Mouse (Mus musculus): ENCODE data around the gene Rnf227. TPM values are rescaled to one million over a fixed set of nuclear protein-coding genes. Genes with fewer than 3 reads are reported as not detected.

Gene Rnf227
- total and polyA plus RNA-seq, 3 experiments = 0.21 to 0.30 TPM; not detected in 1

- DNase-seq (ENCODE audit: extremely low read depth) = peak; percentile 23
- Histone ChIP-seq H3K27me3 (replicated peaks) (no peaks in the 10 kb centered on the region), H3K79me2 (replicated peaks; ENCODE audit: control insufficient read depth, extremely low read depth, insufficient read depth, poor library complexity, severe bottlenecking) (peaks cover 3% of the 10 kb centered on the region; the same call in 1 of the 2 replicates), H3K9me3 (replicated peaks; ENCODE audit: low read length) (no peaks in the 10 kb centered on the region), H3K4me1 (ENCODE audit: control insufficient read depth in 1 of 2, insufficient read depth in 2 of 2) (peaks cover 7 to 36% of the 10 kb centered on the region in 2 experiments), H3K4me3 (replicated peaks in 1 of 3; ENCODE audit: low read depth in 2 of 3, low read length in 2 of 3, poor library complexity in 1 of 3) (peak overlapping the region; percentile 76 to 84 (median 78)), H3K36me3 (replicated peaks in 1 of 2; ENCODE audit: control insufficient read depth in 1 of 2, insufficient read depth in 1 of 2, low read length in 1 of 2) (peaks cover 5 to 39% of the 10 kb centered on the region in 2 experiments), H3K4me2 (ENCODE audit: insufficient read depth, low read depth, poor library complexity, severe bottlenecking) (peak overlapping the region; percentile 96), H3K9ac (ENCODE audit: insufficient read depth, low read depth) (peak overlapping the region; percentile 100), H3K27ac (ENCODE audit: insufficient read depth, low read depth) (peak overlapping the region; percentile 49)
- in situ Hi-C loops (cut with MboI; ENCODE audit: low pct_ligation_motif_present, low pct_unique_long_range_greater_than_20kb, low sequenced_read_pairs) = loop anchor here (5.0 kb wide), 2 partner anchors 36 to 101 kb away; no protein-coding TSS in a partner anchor
- dilution Hi-C loops (cut with MboI; ENCODE audit: extremely low pct_ligation_motif_present, extremely low pct_unique_long_range_greater_than_20kb, low sequenced_read_pairs) = no loop called here
- TF ChIP-seq ZNF384 (IDR thresholded peaks at IDR 0.05; ENCODE audit: low read depth, low read length) (peak; percentile 79), KAT2A (IDR thresholded peaks at IDR 0.05; ENCODE audit: insufficient replicate concordance, low read length) (no peak), POLR2A (IDR thresholded peaks at IDR 0.05; ENCODE audit: low read depth, low read length) (peak; percentile 26; the same call in 1 of the 2 replicates), ZMIZ1 (IDR thresholded peaks at IDR 0.05; ENCODE audit: low read depth, low read length) (no peak), NRF1 (IDR thresholded peaks at IDR 0.05; ENCODE audit: low read depth, low read length) (peak; percentile 58; the same call in 1 of the 2 replicates), ETS1 (conservative IDR thresholded peaks at IDR 0.05; ENCODE audit: low read depth, low read length) (no peak), EP300 (IDR thresholded peaks at IDR 0.05; ENCODE audit: low read length) (no peak), RCOR1 (conservative IDR thresholded peaks at IDR 0.05; ENCODE audit: low read depth, low read length) (no peak), CHD2 (IDR thresholded peaks at IDR 0.05; ENCODE audit: low read length) (peak; percentile 94), SIN3A (IDR thresholded peaks at IDR 0.05; ENCODE audit: low read length) (peak; percentile 57; the same call in 1 of the 2 replicates), USF1 (IDR thresholded peaks at IDR 0.05; ENCODE audit: low read depth, low read length) (no peak), MAX (IDR thresholded peaks at IDR 0.05; ENCODE audit: low read length) (no peak), JUND (conservative IDR thresholded peaks at IDR 0.05; ENCODE audit: low read depth, low read length) (no peak), ELF1 (IDR thresholded peaks at IDR 0.05; ENCODE audit: low read depth, low read length) (peak; percentile 25; the same call in 1 of the 2 replicates), MXI1 (IDR thresholded peaks at IDR 0.05; ENCODE audit: low read depth, low read length) (no peak)
Observed at GRCm38 (mm10) chr11:69368356-69369214, 28.3 kb downstream of the Rnf227 start.

DNA sequence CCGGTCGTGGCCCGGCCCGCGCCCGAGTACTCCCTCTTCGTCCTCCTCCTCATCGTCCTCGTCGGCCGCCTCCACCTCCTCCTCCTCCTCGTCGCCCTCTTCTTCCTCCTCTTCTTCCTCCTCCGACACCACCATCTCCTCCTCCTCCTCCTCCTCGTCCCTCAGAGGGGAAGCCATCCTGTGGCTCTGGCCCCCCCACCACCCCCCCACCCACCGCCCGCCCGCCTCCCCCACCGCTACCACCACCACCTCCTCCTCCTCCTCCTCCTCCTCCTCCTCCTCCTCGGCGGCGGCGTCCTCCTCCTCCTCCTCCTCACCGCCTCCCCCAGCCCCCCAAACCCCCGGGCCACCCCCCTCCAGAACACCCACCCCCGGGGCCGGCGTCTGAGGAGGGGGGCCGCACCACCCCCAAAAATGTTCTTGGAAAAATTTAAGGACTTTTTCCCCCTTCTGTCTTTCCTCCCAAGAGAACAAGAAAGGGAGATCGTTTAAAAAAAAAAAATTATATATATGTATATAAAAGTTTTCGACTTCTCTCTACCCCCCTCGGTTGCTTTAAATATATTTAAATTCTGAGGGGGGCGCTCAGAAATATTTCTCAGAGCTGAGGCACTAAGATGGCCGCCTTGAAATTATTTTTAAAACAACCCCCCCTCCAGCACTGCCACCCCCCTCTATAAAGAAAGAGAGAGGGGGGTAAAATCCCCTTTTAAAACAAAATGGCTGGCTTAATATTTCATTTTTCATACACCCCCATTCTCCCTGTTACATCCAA, 29.1 kb downstream of the Rnf227 start, which contains the start of gene Chd3:
Gene Chd3, minus strand, starts transcription at position 192 of the 775 bp plus-strand sequence.
- peak within 1 kb of the TSS; percentile 100 for H3K9ac ChIP-seq (ENCODE audit: insufficient read depth, low read depth)
- TF ChIP-seq MAZ (IDR thresholded peaks at IDR 0.05; ENCODE audit: low read depth, low read length) (peak; percentile 87), CHD2 (IDR thresholded peaks at IDR 0.05; ENCODE audit: low read length) (0 out of 2 replicates have a peak, but pooled peaks have one; percentile 31), HCFC1 (IDR thresholded peaks at IDR 0.05; ENCODE audit: low read depth, low read length) (0 out of 2 replicates have a peak, but pooled peaks have one; percentile 33), KAT2A (IDR thresholded peaks at IDR 0.05; ENCODE audit: insufficient replicate concordance, low read length) (no peak), ZC3H11A (IDR thresholded peaks at IDR 0.05; ENCODE audit: low read depth, low read length) (no peak), IRF4 (IDR thresholded peaks at IDR 0.05; ENCODE audit: low read depth, low read length) (no peak), POLR2A (IDR thresholded peaks at IDR 0.05; ENCODE audit: low read depth, low read length) (0 out of 2 replicates have a peak, but pooled peaks have one; percentile 2), MAFK (IDR thresholded peaks at IDR 0.05; ENCODE audit: insufficient replicate concordance, low read length) (no peak), MEF2A (IDR thresholded peaks at IDR 0.05; ENCODE audit: borderline replicate concordance, low read depth, low read length) (peak; percentile 23; the same call in 1 of the 2 replicates), ZNF384 (IDR thresholded peaks at IDR 0.05; ENCODE audit: low read depth, low read length) (peak; percentile 37), CHD1 (IDR thresholded peaks at IDR 0.05; ENCODE audit: low read depth, low read length) (peak; percentile 79; the same call in 1 of the 2 replicates), NRF1 (IDR thresholded peaks at IDR 0.05; ENCODE audit: low read depth, low read length) (no peak), JUND (conservative IDR thresholded peaks at IDR 0.05; ENCODE audit: low read depth, low read length) (no peak), ZKSCAN1 (IDR thresholded peaks at IDR 0.05; ENCODE audit: borderline replicate concordance, low read depth, low read length) (no peak)
- H3K36me3 ChIP-seq (replicated peaks in 1 of 2; ENCODE audit: control insufficient read depth in 1 of 2, insufficient read depth in 1 of 2, low read length in 1 of 2) = peaks cover 7 to 38% of the 10 kb centered on the region in 2 experiments
- H3K4me3 ChIP-seq (replicated peaks in 1 of 3; ENCODE audit: low read depth in 2 of 3, low read length in 2 of 3, poor library complexity in 1 of 3) = peak within 1 kb of the TSS; percentile 76 to 84 (median 78)
- H3K27ac ChIP-seq (ENCODE audit: insufficient read depth, low read depth) = peak within 1 kb of the TSS; percentile 49
- in situ Hi-C loops (cut with MboI; ENCODE audit: low pct_ligation_motif_present, low pct_unique_long_range_greater_than_20kb, low sequenced_read_pairs) (loop anchor here (5.0 kb wide), 2 partner anchors 37 to 102 kb away; no protein-coding TSS in a partner anchor), dilution Hi-C loops (cut with MboI; ENCODE audit: extremely low pct_ligation_motif_present, extremely low pct_unique_long_range_greater_than_20kb, low sequenced_read_pairs) (no loop called here)
- H3K79me2 ChIP-seq (replicated peaks; ENCODE audit: control insufficient read depth, extremely low read depth, insufficient read depth, poor library complexity, severe bottlenecking) = peaks cover 3% of the 10 kb centered on the region; the same call in 1 of the 2 replicates
- no peaks in the 10 kb centered on the region for H3K27me3 ChIP-seq (replicated peaks)
- peaks cover 7 to 36% of the 10 kb centered on the region in 2 experiments for H3K4me1 ChIP-seq (ENCODE audit: control insufficient read depth in 1 of 2, insufficient read depth in 2 of 2)
- H3K4me2 ChIP-seq (ENCODE audit: insufficient read depth, low read depth, poor library complexity, severe bottlenecking) = peak within 1 kb of the TSS; percentile 96
- peak; percentile 29 for DNase-seq (ENCODE audit: extremely low read depth)
- H3K9me3 ChIP-seq (replicated peaks; ENCODE audit: low read length) = no peaks in the 10 kb centered on the region

All from CH12.LX (cell line).